Mouse (Mus musculus) spleen, adult 2 months (tissue): ENCODE measurements around the gene Ppp4r2. TPM values are rescaled to one million over a fixed set of nuclear protein-coding genes. Genes with fewer than 3 reads are reported as not detected.

Experiments used
- DNase-seq, 2 experiments: peaks; one replicate each; pipeline versions ENCODE4 v3.0.0 to v3.0.0-alpha.2; 2012 to 2021; ENCODE audit warnings: low spot score in 2 of 2, low read depth in 1 of 2
- H3K27ac ChIP-seq: fragments of 200-500 bp; 2 replicates; pipeline ENCODE4 v1.5.1; 2012; ENCODE audit warnings: low read length, inconsistent platforms; ENCODE audit not compliant: insufficient read depth
- H3K27me3 ChIP-seq: fragments of 200-500 bp; 2 replicates; pipeline ENCODE4 v1.6.1; 2012; ENCODE audit warnings: mild to moderate bottlenecking, moderate library complexity, low read length, inconsistent platforms; ENCODE audit not compliant: control insufficient read depth, insufficient read depth
- H3K36me3 ChIP-seq: fragments of 200-500 bp; 2 replicates; pipeline ENCODE4 v1.6.1; 2012; ENCODE audit warnings: mild to moderate bottlenecking, low read length, inconsistent platforms; ENCODE audit not compliant: control insufficient read depth, insufficient read depth
- H3K4me1 ChIP-seq: fragments of 200-500 bp; 2 replicates; pipeline ENCODE4 v1.6.1; 2011; ENCODE audit warnings: inconsistent platforms; ENCODE audit not compliant: control insufficient read depth, insufficient read depth, insufficient read length
- H3K4me3 ChIP-seq: fragments of 200-500 bp; 2 replicates; pipeline ENCODE4 v1.5.1; 2011; ENCODE audit warnings: mild to moderate bottlenecking, inconsistent platforms; ENCODE audit not compliant: insufficient read depth, insufficient read length; ENCODE audit errors: extremely low read depth
- CTCF ChIP-seq: fragments of 200-500 bp; IDR thresholded peaks from 2 replicates; pipeline ENCODE4 v1.5.1; 2011; ENCODE audit warnings: mild to moderate bottlenecking, inconsistent platforms; ENCODE audit not compliant: insufficient read depth, insufficient read length, insufficient replicate concordance; ENCODE audit errors: extremely low read depth
- POLR2A ChIP-seq: fragments of 200-500 bp; IDR thresholded peaks from 2 replicates; pipeline ENCODE4 v1.6.1; 2011; ENCODE audit warnings: low read depth, low read length, inconsistent platforms
- WGBS: fragments of 180-500 bp; shearing (Covaris S2); methylation state at CpG from one replicate; pipeline ENCODE4 v1.1.7; 2018; 5-methylcytosine and 5-hydroxymethylcytosine counted together
- polyA plus RNA-seq: library from polyadenylated mRNA; depleted of rRNA; stranded (reverse); fragments of >200 nt; gene quantifications from 2 replicates; pipeline ENCODE4 v1.2.3, GENCODE M21; 2012

The Ppp4r2 gene
- polyA plus RNA-seq, 1 experiment: 10.1 TPM

GRCm38 (mm10) chr6:100883233-100883632, 49.8 kb downstream of the Ppp4r2 start:
- DNase-seq: no peak
- no peaks in the 10 kb centered on the region for H3K4me1 ChIP-seq

GRCm38 (mm10) chr6:100884594-100885225, 51.3 kb downstream of the Ppp4r2 start:
- WGBS: 90% methylated on average over 12 of the region's 12 CpGs
- Histone ChIP-seq H3K36me3 (no peaks in the 10 kb centered on the region), H3K4me1 (no peaks in the 10 kb centered on the region), H3K27ac (no peak overlapping the region), H3K27me3 (no peaks in the 10 kb centered on the region; the same call in 1 of the 2 replicates), H3K4me3 (no peak overlapping the region)
- TF ChIP-seq POLR2A (no peak), CTCF (no peak)
- no peak for DNase-seq

More at GRCm38 (mm10) chr6:100883233-100883632, 49.8 kb downstream of the Ppp4r2 start:
- H3K4me3 ChIP-seq: no peak overlapping the region
- H3K27ac ChIP-seq: no peak overlapping the region
- WGBS: 57% methylated on average over 13 of the region's 13 CpGs
- TF ChIP-seq CTCF (no peak; the same call in 1 of the 2 replicates), POLR2A (no peak)
- no peaks in the 10 kb centered on the region for H3K36me3 ChIP-seq
- no peaks in the 10 kb centered on the region; the same call in 1 of the 2 replicates for H3K27me3 ChIP-seq

- TF ChIP-seq POLR2A (no peak), CTCF (no peak)
- Histone ChIP-seq H3K36me3 (no peaks in the 10 kb centered on the region), H3K4me1 (no peaks in the 10 kb centered on the region), H3K27ac (no peak overlapping the region), H3K27me3 (no peaks in the 10 kb centered on the region; the same call in 1 of the 2 replicates), H3K4me3 (no peak overlapping the region)
- no peak for DNase-seq
- 72% methylated on average over 7 of the region's 7 CpGs for WGBS
Measured at GRCm38 (mm10) chr6:100885376-100885775, 52.0 kb downstream of the Ppp4r2 start.

- H3K36me3 ChIP-seq: no peaks in the 10 kb centered on the region
- no peaks in the 10 kb centered on the region for H3K4me1 ChIP-seq
- H3K27me3 ChIP-seq: no peaks in the 10 kb centered on the region; the same call in 1 of the 2 replicates
- no peak overlapping the region for H3K27ac ChIP-seq
- H3K4me3 ChIP-seq: no peak overlapping the region
- 86% methylated on average over 9 of the region's 9 CpGs for WGBS
- no peak for TF ChIP-seq CTCF
- no peak for TF ChIP-seq POLR2A
- no peak for DNase-seq
Measured at GRCm38 (mm10) chr6:100887012-100887411, 53.6 kb downstream of the Ppp4r2 start.

- Histone ChIP-seq H3K4me1 (no peaks in the 10 kb centered on the region), H3K4me3 (no peak overlapping the region), H3K27me3 (no peaks in the 10 kb centered on the region), H3K36me3 (no peaks in the 10 kb centered on the region), H3K27ac (no peak overlapping the region)
- TF ChIP-seq CTCF (no peak), POLR2A (no peak)
- DNase-seq: no peak
- 86% methylated on average over 6 of the region's 6 CpGs for WGBS
Measured at GRCm38 (mm10) chr6:100889340-100889739, 55.9 kb downstream of the Ppp4r2 start.

GRCm38 (mm10) chr6:100892489-100892888, 59.1 kb downstream of the Ppp4r2 start:
- no peaks in the 10 kb centered on the region for H3K36me3 ChIP-seq
- H3K4me3 ChIP-seq: no peak overlapping the region
- 81% methylated on average over 4 of the region's 4 CpGs for WGBS
- no peaks in the 10 kb centered on the region for H3K27me3 ChIP-seq
- TF ChIP-seq CTCF (no peak), POLR2A (no peak)
- H3K27ac ChIP-seq: no peak overlapping the region
- no peak for DNase-seq
- H3K4me1 ChIP-seq: no peaks in the 10 kb centered on the region

GRCm38 (mm10) chr6:100893073-100893472, 59.7 kb downstream of the Ppp4r2 start:
- DNase-seq: no peak
- Histone ChIP-seq H3K36me3 (no peaks in the 10 kb centered on the region), H3K27ac (no peak overlapping the region), H3K4me3 (no peak overlapping the region), H3K27me3 (no peaks in the 10 kb centered on the region), H3K4me1 (no peaks in the 10 kb centered on the region)
- WGBS: 43% methylated on average over 5 of the region's 5 CpGs
- TF ChIP-seq POLR2A (no peak), CTCF (no peak)
